In the genomic region with DNA sequence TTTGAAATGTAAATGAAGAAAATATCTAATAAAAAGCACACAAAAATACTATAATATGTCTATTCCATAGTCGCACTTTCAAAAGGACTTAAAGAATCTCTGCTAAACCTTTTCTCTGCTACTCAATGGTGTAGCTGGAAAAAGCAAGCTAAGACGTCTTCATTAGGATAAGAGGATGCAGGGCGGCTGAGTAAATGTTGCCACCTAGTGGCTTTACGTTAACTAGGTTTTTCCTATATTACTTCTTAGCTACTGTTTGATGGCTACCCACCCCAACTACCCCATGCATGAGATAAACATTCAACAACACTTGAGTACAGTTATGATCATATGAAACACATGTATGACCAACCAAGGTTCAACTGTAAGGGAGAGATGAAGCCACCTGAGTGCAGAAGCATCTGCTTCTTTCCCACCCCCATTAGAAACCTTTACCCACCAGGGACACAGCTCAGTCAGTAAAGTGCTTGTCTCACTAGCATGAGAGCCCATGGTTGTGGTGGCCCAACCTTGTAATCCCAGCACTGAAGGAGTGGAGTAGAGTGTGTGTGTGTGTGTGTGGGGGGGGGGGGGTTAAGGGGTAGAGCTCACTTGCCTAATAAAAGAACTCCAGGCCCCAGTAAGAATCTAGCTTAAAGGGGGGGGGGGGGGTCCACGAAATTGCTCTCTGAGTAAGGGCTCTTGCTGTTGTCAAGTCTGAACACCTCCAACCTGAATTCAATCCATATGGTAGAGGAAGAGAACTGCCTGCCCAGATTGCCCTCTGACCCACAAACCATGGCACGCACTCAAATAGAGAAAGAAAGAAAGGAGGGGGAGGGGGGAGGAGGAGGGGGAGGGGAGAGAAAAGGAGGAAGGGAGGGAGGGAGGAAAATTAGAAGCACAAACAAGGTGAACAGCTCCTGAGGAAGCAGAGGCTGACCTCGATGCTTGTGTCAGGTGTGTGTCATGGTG, we compare ENCODE assay signal across 9 mouse cellular contexts. TPM values are rescaled to one million over a fixed set of nuclear protein-coding genes. Genes with fewer than 3 reads are reported as not detected.
DNase-seq lines count a peak whose midpoint lies in the region; ATAC-seq and TF ChIP-seq lines count a peak whose summit lies in the region.
"Had no signal": no experiment of that assay in that cellular context is flagged by ENCODE, and none has a peak within 500 bp of the region (broad histone marks: within the 10 kb centered on the region; RNA-seq: fewer than 3 reads in every experiment).

No protein-coding gene starts in this region.

- H3K27me3 ChIP-seq in kidney, embryonic 14.5 days (ENCODE audit: control insufficient read depth, insufficient read depth, low read length), result no peaks in the 10 kb centered on the region
- no peaks in the 10 kb centered on the region for H3K27me3 ChIP-seq in Patski
- no peaks in the 10 kb centered on the region for H3K27me3 ChIP-seq in heart, embryonic 11.5 days (ENCODE audit: control insufficient read depth, insufficient read depth, low read length)
- H3K27me3 ChIP-seq: limb, embryonic 15.5 days had no signal

- no peak for DNase-seq in kidney, postnatal 25 days
- DNase-seq in A20 (ENCODE audit: low read depth, low spot score) (peak; percentile 70), Patski (ENCODE audit: low read depth, low spot score) (no peak)
- DNase-seq in induced T-regulatory cell, adult 2 months (ENCODE audit: low read depth), result peak; percentile 80
- no peak for DNase-seq in ovary, postnatal 36 days (ENCODE audit: low spot score)
- DNase-seq in heart, adult 9 months (ENCODE audit: low spot score in 2 of 2), result no peak

- H3K9me3 ChIP-seq in kidney, embryonic 14.5 days (ENCODE audit: control insufficient read depth, low read length), result no peaks in the 10 kb centered on the region
- H3K9me3 ChIP-seq in heart, embryonic 11.5 days (replicated peaks; ENCODE audit: control insufficient read depth, low read length), result no peaks in the 10 kb centered on the region
- H3K9me3 ChIP-seq: limb, embryonic 15.5 days had no signal

- 0 out of 2 replicates have a peak, but pooled peaks have one; percentile 39 for ATAC-seq in kidney, embryonic 14.5 days (ENCODE audit: low FRiP score, low TSS enrichment)
- no peak for ATAC-seq in Patski
- ATAC-seq in heart, embryonic 11.5 days (replicated peaks; ENCODE audit: insufficient number of reproducible peaks, low FRiP score, low TSS enrichment), result no peak

- POLR2A ChIA-PET in Patski (lab: Charles Lee), result no interaction called here

- H3K4me3 ChIP-seq in kidney, embryonic 14.5 days (ENCODE audit: low read length), result no peak overlapping the region
- H3K4me3 ChIP-seq in heart, embryonic 11.5 days (ENCODE audit: low read depth, low read length), result no peak overlapping the region
- H3K4me3 ChIP-seq: limb, embryonic 15.5 days had no signal

- WGBS in kidney, embryonic 14.5 days, result 48% methylated on average over 7 of the region's 7 CpGs
- 52% methylated on average over 7 of the region's 7 CpGs for WGBS in heart, embryonic 11.5 days (ENCODE audit: insufficient replicate concordance)

- H3K36me3 ChIP-seq in kidney, embryonic 14.5 days (ENCODE audit: control insufficient read depth, insufficient read depth, low read length), result peaks cover 3% of the 10 kb centered on the region; the same call in 1 of the 2 replicates
- no peaks in the 10 kb centered on the region for H3K36me3 ChIP-seq in heart, embryonic 11.5 days (ENCODE audit: control insufficient read depth, insufficient read depth, low read length)

- H3K9ac ChIP-seq in kidney, embryonic 14.5 days (ENCODE audit: low read depth, low read length), result no peak overlapping the region
- H3K9ac ChIP-seq in heart, embryonic 11.5 days (ENCODE audit: low read depth, low read length), result no peak overlapping the region
- H3K9ac ChIP-seq: limb, embryonic 15.5 days had no signal

- no peak overlapping the region for H3K4me2 ChIP-seq in kidney, embryonic 14.5 days (replicated peaks; ENCODE audit: low read depth, low read length)
- no peak overlapping the region for H3K4me2 ChIP-seq in heart, embryonic 11.5 days
- H3K4me2 ChIP-seq: limb, embryonic 15.5 days had no signal

- TF ChIP-seq CTCF in Patski (IDR thresholded peaks at IDR 0.05), result peak; percentile 49

- H3K27ac ChIP-seq in kidney, embryonic 14.5 days (ENCODE audit: low read depth, low read length), result no peak overlapping the region
- H3K27ac ChIP-seq in heart, embryonic 11.5 days (ENCODE audit: low read depth, low read length), result no peak overlapping the region
- H3K27ac ChIP-seq: limb, embryonic 15.5 days had no signal

- H3K4me1 ChIP-seq in kidney, embryonic 14.5 days (ENCODE audit: control insufficient read depth, insufficient read depth, low read length), result no peaks in the 10 kb centered on the region
- no peaks in the 10 kb centered on the region for H3K4me1 ChIP-seq in heart, embryonic 11.5 days (ENCODE audit: control insufficient read depth, insufficient read depth, low read length)
- H3K4me1 ChIP-seq: limb, embryonic 15.5 days had no signal

- in situ Hi-C loops in Patski (cut with MboI; ENCODE audit: low pct_unique_long_range_greater_than_20kb), result no loop called here

- CTCF ChIA-PET in Patski (lab: Charles Lee), result interaction anchor here (0.7 to 2.0 kb wide), 8 partner anchors 9 to 22 kb away, joined by 3 to 9 read pairs (median 4); no protein-coding TSS in a partner anchor

RNA-seq across cellular contexts. Expression of a gene that starts 27.6 kb away (rescaled TPM):
- 21.6 and 48.1 TPM in 2 replicates for polyA plus RNA-seq in kidney, embryonic 14.5 days (2014; fragmentation: Nextera tagmentation; extraction: Ambion mirVana)
- polyA plus RNA-seq in Patski (2021), result 93.1 TPM
- 32.7 and 38.7 TPM in 2 replicates for polyA plus RNA-seq in heart, embryonic 11.5 days (2014; fragmentation: Nextera tagmentation; extraction: Ambion mirVana)

RNA-seq across cellular contexts. Expression of a gene that starts 52.0 kb away (rescaled TPM):
- polyA plus RNA-seq in kidney, embryonic 14.5 days (2014; fragmentation: Nextera tagmentation; extraction: Ambion mirVana), result 56.4 and 67.4 TPM in 2 replicates
- polyA plus RNA-seq in Patski (2021), result 94.7 TPM
- 34.7 and 36.5 TPM in 2 replicates for polyA plus RNA-seq in heart, embryonic 11.5 days (2014; fragmentation: Nextera tagmentation; extraction: Ambion mirVana)

Comparison
In these comparisons a context has a peak if more than half of its experiments do, and no peak if none do; other contexts are left out.
1. DNase-seq: peak in A20 (single experiment) and induced T-regulatory cell, adult 2 months (single experiment); none in kidney, postnatal 25 days (0 of 2), Patski (single experiment), ovary, postnatal 36 days (single experiment) and heart, adult 9 months (0 of 2).